Mouse (Mus musculus): ENCODE measurements around the gene Mr1. TPM values are rescaled to one million over a fixed set of nuclear protein-coding genes. Genes with fewer than 3 reads are reported as not detected.

The Mr1 gene
- polyA plus RNA-seq, 1 experiment from 2014 or later: 0.79 TPM

- WGBS: under 1% methylated on average over 42 of the region's 46 CpGs
- peak; percentile 67 for ATAC-seq
- H3K36me3 ChIP-seq: no peaks in the 10 kb centered on the region
These were observed 12.4 kb upstream of the Mr1 start for GRCm38 (mm10) chr1:155158970-155159484.

GRCm38 (mm10) chr1:155158141-155158969 lies 11.7 kb upstream of the Mr1 start, which contains the start of gene Stx6:
TSS of gene Stx6 (plus strand) at chr1:155158715.
- H3K36me3 ChIP-seq: no peaks in the 10 kb centered on the region
- H3K27me3 ChIP-seq: no peaks in the 10 kb centered on the region
- 3% methylated on average over 47 of the region's 48 CpGs for WGBS
- H3K9me3 ChIP-seq: no peaks in the 10 kb centered on the region
- H3K4me1 ChIP-seq (replicated peaks): peaks cover 16% of the 10 kb centered on the region
- ATAC-seq: peak; percentile 97
- H3K27ac ChIP-seq: peak within 1 kb of the TSS; percentile 92
- H3K4me2 ChIP-seq (replicated peaks): peak within 1 kb of the TSS; percentile 71
- H3K4me3 ChIP-seq (replicated peaks): peak within 1 kb of the TSS; percentile 89
- H3K9ac ChIP-seq (replicated peaks): peak within 1 kb of the TSS; percentile 91

More at GRCm38 (mm10) chr1:155158970-155159484, 12.4 kb upstream of the Mr1 start:
- no peaks in the 10 kb centered on the region for H3K9me3 ChIP-seq
- H3K27ac ChIP-seq: peak overlapping the region; percentile 92
- H3K4me1 ChIP-seq (replicated peaks): peaks cover 17% of the 10 kb centered on the region
- peak overlapping the region; percentile 91 for H3K9ac ChIP-seq (replicated peaks)
- no peaks in the 10 kb centered on the region for H3K27me3 ChIP-seq
- H3K4me3 ChIP-seq (replicated peaks): peak overlapping the region; percentile 89
- peak overlapping the region; percentile 71 for H3K4me2 ChIP-seq (replicated peaks)

GRCm38 (mm10) chr1:155153906-155154305 lies 7.3 kb upstream of the Mr1 start:
- Histone ChIP-seq H3K27me3 (no peaks in the 10 kb centered on the region), H3K9me3 (no peaks in the 10 kb centered on the region; the same call in 1 of the 2 replicates), H3K9ac (replicated peaks) (no peak overlapping the region), H3K4me2 (replicated peaks) (no peak overlapping the region), H3K36me3 (no peaks in the 10 kb centered on the region), H3K4me1 (replicated peaks) (no peaks in the 10 kb centered on the region), H3K4me3 (replicated peaks) (no peak overlapping the region), H3K27ac (no peak overlapping the region)
- 76% methylated on average over 4 of the region's 4 CpGs for WGBS
- ATAC-seq: no peak

GRCm38 (mm10) chr1:155150821-155151220 lies 4.2 kb upstream of the Mr1 start:
- Histone ChIP-seq H3K4me3 (replicated peaks) (no peak overlapping the region), H3K4me2 (replicated peaks) (no peak overlapping the region), H3K4me1 (replicated peaks) (no peaks in the 10 kb centered on the region), H3K9me3 (no peaks in the 10 kb centered on the region; the same call in 1 of the 2 replicates), H3K36me3 (no peaks in the 10 kb centered on the region), H3K9ac (replicated peaks) (no peak overlapping the region), H3K27me3 (no peaks in the 10 kb centered on the region), H3K27ac (no peak overlapping the region)
- 93% methylated on average over 5 of the region's 5 CpGs for WGBS
- no peak for ATAC-seq

GRCm38 (mm10) chr1:155149403-155149802 lies 2.8 kb upstream of the Mr1 start:
- Histone ChIP-seq H3K9ac (replicated peaks) (no peak overlapping the region), H3K4me1 (replicated peaks) (no peaks in the 10 kb centered on the region), H3K4me3 (replicated peaks) (no peak overlapping the region), H3K27ac (no peak overlapping the region), H3K9me3 (no peaks in the 10 kb centered on the region; the same call in 1 of the 2 replicates), H3K36me3 (no peaks in the 10 kb centered on the region), H3K27me3 (no peaks in the 10 kb centered on the region), H3K4me2 (replicated peaks) (no peak overlapping the region)
- no peak for ATAC-seq
- WGBS: 80% methylated on average over 3 of the region's 3 CpGs

GRCm38 (mm10) chr1:155147228-155147627 lies 614 bp upstream of the Mr1 start:
- H3K36me3 ChIP-seq: no peaks in the 10 kb centered on the region
- no peaks in the 10 kb centered on the region for H3K27me3 ChIP-seq
- no peak for ATAC-seq
- no peak overlapping the region for H3K27ac ChIP-seq
- no peak overlapping the region for H3K9ac ChIP-seq (replicated peaks)
- H3K4me1 ChIP-seq (replicated peaks): no peaks in the 10 kb centered on the region
- WGBS: 82% methylated on average over 2 of the region's 2 CpGs
- H3K4me2 ChIP-seq (replicated peaks): no peak overlapping the region
- no peak overlapping the region for H3K4me3 ChIP-seq (replicated peaks)
- H3K9me3 ChIP-seq: no peaks in the 10 kb centered on the region; the same call in 1 of the 2 replicates

- WGBS: 75% methylated on average over 6 of the region's 6 CpGs
- Histone ChIP-seq H3K27ac (no peak overlapping the region), H3K36me3 (no peaks in the 10 kb centered on the region), H3K27me3 (no peaks in the 10 kb centered on the region), H3K9me3 (no peaks in the 10 kb centered on the region; the same call in 1 of the 2 replicates), H3K9ac (replicated peaks) (no peak overlapping the region), H3K4me2 (replicated peaks) (no peak overlapping the region), H3K4me1 (replicated peaks) (no peaks in the 10 kb centered on the region), H3K4me3 (replicated peaks) (no peak overlapping the region)
- ATAC-seq: no peak
These were observed 994 bp downstream of the Mr1 start for GRCm38 (mm10) chr1:155145620-155146019.

DNA sequence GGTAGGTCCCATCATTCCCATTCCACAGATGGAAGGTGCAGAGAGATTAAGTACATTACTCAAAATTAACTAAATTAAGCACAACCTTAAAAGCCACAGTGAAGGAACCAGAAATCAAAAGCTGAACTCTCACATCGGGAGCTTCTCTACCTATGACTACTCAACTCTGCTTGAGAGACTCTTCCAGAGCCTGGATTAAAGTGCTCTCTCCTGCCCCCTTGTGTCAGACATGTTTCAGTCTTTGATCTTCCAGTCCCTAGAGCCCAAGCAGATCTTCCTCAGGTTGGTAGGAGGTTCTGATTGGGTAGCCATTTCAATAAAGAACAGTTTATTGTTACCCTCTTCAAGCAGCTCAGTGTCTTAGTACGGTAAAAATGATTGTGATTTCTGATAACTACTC lies 6.5 kb downstream of the Mr1 start:
- WGBS: 63% methylated on average over 2 of the region's 2 CpGs
- H3K4me1 ChIP-seq (replicated peaks): no peaks in the 10 kb centered on the region
- no peak overlapping the region for H3K4me3 ChIP-seq (replicated peaks)
- no peaks in the 10 kb centered on the region for H3K36me3 ChIP-seq
- H3K27me3 ChIP-seq: no peaks in the 10 kb centered on the region
- H3K27ac ChIP-seq: no peak overlapping the region
- no peak for ATAC-seq
- H3K9me3 ChIP-seq: no peaks in the 10 kb centered on the region
- H3K9ac ChIP-seq (replicated peaks): no peak overlapping the region
- no peak overlapping the region for H3K4me2 ChIP-seq (replicated peaks)

DNA sequence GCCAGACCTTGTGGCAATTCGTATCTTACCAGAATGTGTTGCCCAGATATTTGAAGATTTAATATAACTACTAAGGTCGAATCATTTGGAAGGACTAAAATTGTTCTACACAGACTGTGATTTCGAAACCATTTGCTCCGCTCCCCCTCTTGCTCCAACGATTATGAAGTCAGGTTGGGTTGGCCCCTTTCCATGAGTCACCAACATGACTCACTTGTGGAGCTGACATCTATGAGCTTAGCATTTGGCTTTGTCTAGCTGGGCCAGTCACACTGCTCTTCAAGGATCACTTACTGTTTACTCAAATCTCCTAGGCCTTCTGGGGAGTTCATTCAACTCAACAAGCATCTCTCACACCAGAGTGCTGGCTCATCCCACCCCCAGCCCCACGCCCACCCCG lies 7.8 kb downstream of the Mr1 start:
- Histone ChIP-seq H3K4me2 (replicated peaks) (no peak overlapping the region), H3K36me3 (no peaks in the 10 kb centered on the region), H3K9me3 (no peaks in the 10 kb centered on the region), H3K27me3 (no peaks in the 10 kb centered on the region), H3K4me3 (replicated peaks) (no peak overlapping the region), H3K4me1 (replicated peaks) (no peaks in the 10 kb centered on the region), H3K27ac (no peak overlapping the region), H3K9ac (replicated peaks) (no peak overlapping the region)
- ATAC-seq: no peak
- WGBS: 92% methylated on average over 7 of the region's 7 CpGs

- WGBS: 74% methylated on average over 8 of the region's 8 CpGs
- Histone ChIP-seq H3K27ac (no peak overlapping the region), H3K27me3 (no peaks in the 10 kb centered on the region), H3K36me3 (no peaks in the 10 kb centered on the region), H3K9ac (replicated peaks) (no peak overlapping the region), H3K4me2 (replicated peaks) (no peak overlapping the region), H3K4me3 (replicated peaks) (no peak overlapping the region), H3K4me1 (replicated peaks) (no peaks in the 10 kb centered on the region), H3K9me3 (no peaks in the 10 kb centered on the region)
- no peak for ATAC-seq
These were observed 11.7 kb downstream of the Mr1 start for GRCm38 (mm10) chr1:155134866-155135265.

GRCm38 (mm10) chr1:155127429-155127934 lies 19.1 kb downstream of the Mr1 start:
- Histone ChIP-seq H3K9ac (replicated peaks) (no peak overlapping the region), H3K4me1 (replicated peaks) (no peaks in the 10 kb centered on the region), H3K9me3 (no peaks in the 10 kb centered on the region), H3K4me3 (replicated peaks) (no peak overlapping the region), H3K36me3 (no peaks in the 10 kb centered on the region), H3K27me3 (no peaks in the 10 kb centered on the region), H3K27ac (no peak overlapping the region), H3K4me2 (replicated peaks) (no peak overlapping the region)
- no peak for ATAC-seq
- 90% methylated on average over 5 of the region's 5 CpGs for WGBS

DNA sequence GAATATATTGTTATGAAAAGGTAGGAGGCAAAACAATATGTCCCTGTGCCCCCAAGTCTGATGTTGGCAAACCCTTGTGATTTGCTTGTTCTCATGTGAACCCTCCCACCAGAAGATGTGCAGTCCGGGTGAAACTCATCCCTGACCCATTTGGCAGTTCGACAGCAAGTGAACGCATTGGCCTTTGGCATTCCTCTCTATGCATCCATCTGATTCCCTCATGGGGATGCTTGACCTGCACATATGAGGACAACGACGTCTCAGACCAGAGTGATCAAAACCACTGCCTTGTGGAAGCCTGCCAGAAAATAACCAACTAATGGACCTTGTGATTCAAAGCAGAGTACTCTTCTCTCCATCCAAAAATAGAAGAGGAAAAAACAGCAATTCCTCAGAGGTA lies 19.9 kb downstream of the Mr1 start:
- Histone ChIP-seq H3K4me3 (replicated peaks) (no peak overlapping the region), H3K4me1 (replicated peaks) (no peaks in the 10 kb centered on the region), H3K36me3 (no peaks in the 10 kb centered on the region), H3K27me3 (no peaks in the 10 kb centered on the region), H3K4me2 (replicated peaks) (no peak overlapping the region), H3K9ac (replicated peaks) (no peak overlapping the region), H3K27ac (no peak overlapping the region), H3K9me3 (no peaks in the 10 kb centered on the region)
- 90% methylated on average over 5 of the region's 5 CpGs for WGBS
- no peak for ATAC-seq

Measured in midbrain, embryonic 13.5 days (tissue).